Mouse (Mus musculus) embryonic fibroblast, embryonic 13.5 days (primary cell): ENCODE measurements at regions not wholly inside any gene's neighbourhood (a gene's known extent, or its start where the extent isn't known, plus 50 kb on each side); places are given as distances from the start of the nearest gene placed in this dataset.

Experiments used
- CTCF ChIP-seq: IDR thresholded peaks from 2 replicates; pipeline ENCODE4 v1.5.1; 2011; ENCODE audit warnings: mild to moderate bottlenecking, control low read depth, low read length, moderate library complexity, borderline replicate concordance; ENCODE audit not compliant: insufficient read depth
- POLR2A ChIP-seq: IDR thresholded peaks from 2 replicates; pipeline ENCODE4 v1.6.1; 2011; ENCODE audit warnings: low read depth, mild to moderate bottlenecking, control low read depth, low read length, moderate library complexity

- no peak for TF ChIP-seq CTCF
- no peak for TF ChIP-seq POLR2A
Measured at GRCm38 (mm10) chr1:79346511-79346910, 93.4 kb downstream of the Scg2 start.
